Mouse (Mus musculus): ENCODE results near the gene Zcchc14. TPM values are rescaled to one million over a fixed set of nuclear protein-coding genes. Genes with fewer than 3 reads are reported as not detected.

The Zcchc14 gene
- polyA plus RNA-seq, 1 experiment from 2014 or later, result 7.9 TPM

- Histone ChIP-seq H3K27me3 (ENCODE audit: control insufficient read depth, insufficient read depth, low read length) (no peaks in the 10 kb centered on the region), H3K4me3 (ENCODE audit: low read length) (no peak overlapping the region), H3K4me2 (ENCODE audit: low read depth, low read length) (no peak overlapping the region), H3K36me3 (ENCODE audit: control insufficient read depth, insufficient read depth) (no peaks in the 10 kb centered on the region), H3K9me3 (replicated peaks; ENCODE audit: control insufficient read depth, low read length) (no peaks in the 10 kb centered on the region), H3K9ac (ENCODE audit: low read length) (no peak overlapping the region), H3K27ac (ENCODE audit: low read length) (no peak overlapping the region), H3K4me1 (ENCODE audit: control insufficient read depth, insufficient read depth, low read length) (peaks cover 4% of the 10 kb centered on the region; the same call in 1 of the 2 replicates)
- ATAC-seq (replicated peaks; ENCODE audit: extremely low read depth, insufficient read depth, low FRiP score), result no peak
- 12% methylated on average over 4 of the region's 4 CpGs for WGBS
Observed at GRCm38 (mm10) chr8:121685419-121685818, 32.7 kb upstream of the Zcchc14 start.

GRCm38 (mm10) chr8:121683083-121683832, 30.6 kb upstream of the Zcchc14 start:
- WGBS, result 65% methylated on average over 10 of the region's 10 CpGs
- Histone ChIP-seq H3K27me3 (ENCODE audit: control insufficient read depth, insufficient read depth, low read length) (no peaks in the 10 kb centered on the region), H3K9ac (ENCODE audit: low read length) (no peak overlapping the region), H3K4me3 (ENCODE audit: low read length) (no peak overlapping the region), H3K4me2 (ENCODE audit: low read depth, low read length) (no peak overlapping the region), H3K36me3 (ENCODE audit: control insufficient read depth, insufficient read depth) (no peaks in the 10 kb centered on the region), H3K4me1 (ENCODE audit: control insufficient read depth, insufficient read depth, low read length) (peaks cover 4% of the 10 kb centered on the region; the same call in 1 of the 2 replicates), H3K9me3 (replicated peaks; ENCODE audit: control insufficient read depth, low read length) (no peaks in the 10 kb centered on the region), H3K27ac (ENCODE audit: low read length) (no peak overlapping the region)
- no peak for ATAC-seq (replicated peaks; ENCODE audit: extremely low read depth, insufficient read depth, low FRiP score)

GRCm38 (mm10) chr8:121681457-121681856, 28.8 kb upstream of the Zcchc14 start:
- WGBS, result 36% methylated on average over 10 of the region's 10 CpGs
- Histone ChIP-seq H3K9ac (ENCODE audit: low read length) (no peak overlapping the region), H3K9me3 (replicated peaks; ENCODE audit: control insufficient read depth, low read length) (no peaks in the 10 kb centered on the region), H3K27ac (ENCODE audit: low read length) (no peak overlapping the region), H3K4me1 (ENCODE audit: control insufficient read depth, insufficient read depth, low read length) (no peaks in the 10 kb centered on the region), H3K27me3 (ENCODE audit: control insufficient read depth, insufficient read depth, low read length) (no peaks in the 10 kb centered on the region), H3K36me3 (ENCODE audit: control insufficient read depth, insufficient read depth) (no peaks in the 10 kb centered on the region), H3K4me3 (ENCODE audit: low read length) (no peak overlapping the region), H3K4me2 (ENCODE audit: low read depth, low read length) (no peak overlapping the region)
- ATAC-seq (replicated peaks; ENCODE audit: extremely low read depth, insufficient read depth, low FRiP score), result no peak

- no peaks in the 10 kb centered on the region for H3K9me3 ChIP-seq (replicated peaks; ENCODE audit: control insufficient read depth, low read length)
- 81% methylated on average over 4 of the region's 4 CpGs for WGBS
- no peak overlapping the region for H3K27ac ChIP-seq (ENCODE audit: low read length)
- no peak overlapping the region for H3K9ac ChIP-seq (ENCODE audit: low read length)
- H3K4me3 ChIP-seq (ENCODE audit: low read length), result no peak overlapping the region
- no peaks in the 10 kb centered on the region for H3K27me3 ChIP-seq (ENCODE audit: control insufficient read depth, insufficient read depth, low read length)
- no peak for ATAC-seq (replicated peaks; ENCODE audit: extremely low read depth, insufficient read depth, low FRiP score)
- H3K36me3 ChIP-seq (ENCODE audit: control insufficient read depth, insufficient read depth), result no peaks in the 10 kb centered on the region
- no peak overlapping the region for H3K4me2 ChIP-seq (ENCODE audit: low read depth, low read length)
- no peaks in the 10 kb centered on the region for H3K4me1 ChIP-seq (ENCODE audit: control insufficient read depth, insufficient read depth, low read length)
Observed at GRCm38 (mm10) chr8:121680896-121681295, 28.2 kb upstream of the Zcchc14 start.

GRCm38 (mm10) chr8:121678696-121679095, 26.0 kb upstream of the Zcchc14 start:
- 69% methylated on average over 5 of the region's 5 CpGs for WGBS
- H3K9ac ChIP-seq (ENCODE audit: low read length), result no peak overlapping the region
- ATAC-seq (replicated peaks; ENCODE audit: extremely low read depth, insufficient read depth, low FRiP score), result no peak
- H3K27ac ChIP-seq (ENCODE audit: low read length), result no peak overlapping the region
- no peak overlapping the region for H3K4me3 ChIP-seq (ENCODE audit: low read length)
- no peak overlapping the region for H3K4me2 ChIP-seq (ENCODE audit: low read depth, low read length)
- H3K9me3 ChIP-seq (replicated peaks; ENCODE audit: control insufficient read depth, low read length), result no peaks in the 10 kb centered on the region
- H3K36me3 ChIP-seq (ENCODE audit: control insufficient read depth, insufficient read depth), result no peaks in the 10 kb centered on the region
- no peaks in the 10 kb centered on the region for H3K4me1 ChIP-seq (ENCODE audit: control insufficient read depth, insufficient read depth, low read length)
- no peaks in the 10 kb centered on the region for H3K27me3 ChIP-seq (ENCODE audit: control insufficient read depth, insufficient read depth, low read length)

DNA sequence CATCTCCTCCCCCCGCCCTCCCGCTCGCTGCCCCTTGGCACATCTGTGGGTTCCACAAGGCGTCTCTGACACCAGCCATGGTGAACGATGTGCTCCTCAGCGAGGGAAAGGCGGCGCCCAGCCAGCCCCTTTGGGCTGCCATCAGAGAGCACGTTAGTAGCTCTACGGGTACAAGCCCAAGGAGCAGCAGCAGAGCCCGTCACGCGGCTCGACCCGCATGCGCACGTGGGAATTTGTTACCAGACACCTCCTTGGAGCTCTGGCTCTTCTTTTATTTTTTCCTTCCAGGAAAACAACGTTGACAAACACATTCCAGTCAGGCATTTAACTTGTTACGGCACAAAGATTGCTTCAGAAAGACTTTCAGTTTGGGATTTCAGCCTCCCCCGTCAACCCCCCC, 23.0 kb upstream of the Zcchc14 start:
- 38% methylated on average over 20 of the region's 20 CpGs for WGBS
- Histone ChIP-seq H3K4me2 (ENCODE audit: low read depth, low read length) (no peak overlapping the region), H3K4me3 (ENCODE audit: low read length) (no peak overlapping the region), H3K9ac (ENCODE audit: low read length) (no peak overlapping the region), H3K4me1 (ENCODE audit: control insufficient read depth, insufficient read depth, low read length) (no peaks in the 10 kb centered on the region), H3K27ac (ENCODE audit: low read length) (no peak overlapping the region), H3K27me3 (ENCODE audit: control insufficient read depth, insufficient read depth, low read length) (no peaks in the 10 kb centered on the region), H3K9me3 (replicated peaks; ENCODE audit: control insufficient read depth, low read length) (no peaks in the 10 kb centered on the region), H3K36me3 (ENCODE audit: control insufficient read depth, insufficient read depth) (no peaks in the 10 kb centered on the region)
- ATAC-seq (replicated peaks; ENCODE audit: extremely low read depth, insufficient read depth, low FRiP score), result no peak

- Histone ChIP-seq H3K36me3 (ENCODE audit: control insufficient read depth, insufficient read depth) (no peaks in the 10 kb centered on the region), H3K9me3 (replicated peaks; ENCODE audit: control insufficient read depth, low read length) (no peaks in the 10 kb centered on the region), H3K4me2 (ENCODE audit: low read depth, low read length) (no peak overlapping the region), H3K27me3 (ENCODE audit: control insufficient read depth, insufficient read depth, low read length) (no peaks in the 10 kb centered on the region), H3K4me3 (ENCODE audit: low read length) (no peak overlapping the region), H3K9ac (ENCODE audit: low read length) (no peak overlapping the region), H3K4me1 (ENCODE audit: control insufficient read depth, insufficient read depth, low read length) (no peaks in the 10 kb centered on the region), H3K27ac (ENCODE audit: low read length) (no peak overlapping the region)
- 65% methylated on average over 3 of the region's 3 CpGs for WGBS
- no peak for ATAC-seq (replicated peaks; ENCODE audit: extremely low read depth, insufficient read depth, low FRiP score)
Observed at GRCm38 (mm10) chr8:121675161-121675560, 22.5 kb upstream of the Zcchc14 start.

DNA sequence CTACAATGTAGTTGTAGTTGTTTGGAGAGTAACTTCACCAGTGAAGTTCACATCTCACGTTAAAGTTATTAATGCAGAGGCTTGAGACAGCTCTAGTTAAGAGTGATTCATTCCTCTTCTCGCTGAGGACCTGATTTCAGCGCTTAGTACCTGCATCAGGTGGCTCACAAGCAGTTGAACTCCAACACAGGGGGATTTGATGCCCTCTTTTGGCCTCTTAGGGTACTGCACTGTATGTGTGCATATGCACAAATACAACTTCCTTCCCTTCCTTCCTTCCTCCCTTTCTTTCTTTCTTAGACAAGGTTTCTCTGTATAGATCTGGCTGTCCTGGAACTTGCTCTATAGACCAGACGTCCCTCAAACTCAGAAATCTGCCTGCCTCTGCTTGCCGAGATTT, 21.8 kb upstream of the Zcchc14 start:
- H3K36me3 ChIP-seq (ENCODE audit: control insufficient read depth, insufficient read depth), result no peaks in the 10 kb centered on the region
- no peaks in the 10 kb centered on the region for H3K27me3 ChIP-seq (ENCODE audit: control insufficient read depth, insufficient read depth, low read length)
- H3K4me3 ChIP-seq (ENCODE audit: low read length), result no peak overlapping the region
- H3K27ac ChIP-seq (ENCODE audit: low read length), result no peak overlapping the region
- no peak for ATAC-seq (replicated peaks; ENCODE audit: extremely low read depth, insufficient read depth, low FRiP score)
- no peak overlapping the region for H3K4me2 ChIP-seq (ENCODE audit: low read depth, low read length)
- H3K9me3 ChIP-seq (replicated peaks; ENCODE audit: control insufficient read depth, low read length), result no peaks in the 10 kb centered on the region
- H3K4me1 ChIP-seq (ENCODE audit: control insufficient read depth, insufficient read depth, low read length), result no peaks in the 10 kb centered on the region
- no peak overlapping the region for H3K9ac ChIP-seq (ENCODE audit: low read length)
- WGBS, result 54% methylated on average over 5 of the region's 5 CpGs

- ATAC-seq (replicated peaks; ENCODE audit: extremely low read depth, insufficient read depth, low FRiP score), result no peak
- H3K27me3 ChIP-seq (ENCODE audit: control insufficient read depth, insufficient read depth, low read length), result no peaks in the 10 kb centered on the region
- no peaks in the 10 kb centered on the region for H3K9me3 ChIP-seq (replicated peaks; ENCODE audit: control insufficient read depth, low read length)
- no peak overlapping the region for H3K4me3 ChIP-seq (ENCODE audit: low read length)
- H3K4me2 ChIP-seq (ENCODE audit: low read depth, low read length), result no peak overlapping the region
- 0 out of 2 replicates have a peak, but pooled peaks cover 1% of the 10 kb centered on the region for H3K4me1 ChIP-seq (ENCODE audit: control insufficient read depth, insufficient read depth, low read length)
- no peaks in the 10 kb centered on the region for H3K36me3 ChIP-seq (ENCODE audit: control insufficient read depth, insufficient read depth)
- no peak overlapping the region for H3K27ac ChIP-seq (ENCODE audit: low read length)
- 74% methylated on average over 5 of the region's 5 CpGs for WGBS
- no peak overlapping the region for H3K9ac ChIP-seq (ENCODE audit: low read length)
Observed at GRCm38 (mm10) chr8:121673917-121674316, 21.2 kb upstream of the Zcchc14 start.

Measured in heart, embryonic 16.5 days (tissue).